In genomic region chr8:3467006-3467885, GRCm38 (mm10) we compare ENCODE assay signal across 8 mouse cellular contexts. TPM values are rescaled to one million over a fixed set of nuclear protein-coding genes. Genes with fewer than 3 reads are reported as not detected.
DNase-seq lines count a peak whose midpoint lies in the region; ATAC-seq and TF ChIP-seq lines count a peak whose summit lies in the region.

Gene Pex11g, minus strand, starts transcription at chr8:3467680.

- H3K36me3 ChIP-seq in embryonic facial prominence, embryonic 15.5 days = no peaks in the 10 kb centered on the region
- no peaks in the 10 kb centered on the region for H3K36me3 ChIP-seq in limb, embryonic 14.5 days (ENCODE audit: control insufficient read depth, insufficient read depth, low read length)
- H3K36me3 ChIP-seq in midbrain, postnatal 0 days (ENCODE audit: insufficient read depth, low read length) = no peaks in the 10 kb centered on the region

- no peak for TF ChIP-seq CTCF in bone marrow, adult 2 months (IDR thresholded peaks at IDR 0.05; ENCODE audit: control insufficient read depth, insufficient read depth, low read length)
- TF ChIP-seq CTCF in midbrain, postnatal 0 days (IDR thresholded peaks at IDR 0.05) = no peak

- DNase-seq in 416B (ENCODE audit: low read depth) = peak; percentile 97
- peak; percentile 98 for DNase-seq in heart, adult 8-10 months (ENCODE audit: low spot score)
- peak; percentile 100 for DNase-seq in kidney, adult 9 months
- DNase-seq in limb, embryonic 14.5 days (ENCODE audit: low spot score) = peak; percentile 97
- DNase-seq in midbrain, postnatal 0 days (ENCODE audit: low spot score) = peak; percentile 98
- DNase-seq in spleen, postnatal 14 days (ENCODE audit: low spot score in 2 of 2) = peak; percentile 85 to 90

- peak within 1 kb of the TSS; percentile 92 for H3K4me3 ChIP-seq in bone marrow, adult 2 months (replicated peaks; ENCODE audit: control insufficient read depth, low read depth, low read length)
- H3K4me3 ChIP-seq in embryonic facial prominence, embryonic 15.5 days (replicated peaks) = peak within 1 kb of the TSS; percentile 46
- H3K4me3 ChIP-seq in limb, embryonic 14.5 days (replicated peaks; ENCODE audit: low read length) = peak within 1 kb of the TSS; percentile 43
- H3K4me3 ChIP-seq in midbrain, postnatal 0 days (ENCODE audit: low read depth, low read length) = peak within 1 kb of the TSS; percentile 41

- H3K4me1 ChIP-seq in bone marrow, adult 2 months (ENCODE audit: control insufficient read depth, insufficient read depth, low read length) = no peaks in the 10 kb centered on the region; the same call in 1 of the 2 replicates
- peaks cover 9% of the 10 kb centered on the region for H3K4me1 ChIP-seq in embryonic facial prominence, embryonic 15.5 days
- no peaks in the 10 kb centered on the region for H3K4me1 ChIP-seq in limb, embryonic 14.5 days (ENCODE audit: control insufficient read depth, insufficient read depth, low read length)
- H3K4me1 ChIP-seq in midbrain, postnatal 0 days (ENCODE audit: insufficient read depth, low read length) = no peaks in the 10 kb centered on the region

- H3K27ac ChIP-seq in bone marrow, adult 2 months (ENCODE audit: control insufficient read depth, insufficient read depth, low read depth, low read length, poor library complexity) = no peak within 1 kb of the TSS
- H3K27ac ChIP-seq in embryonic facial prominence, embryonic 15.5 days (replicated peaks) = peak within 1 kb of the TSS; percentile 76
- peak within 1 kb of the TSS; percentile 81 for H3K27ac ChIP-seq in limb, embryonic 14.5 days (replicated peaks; ENCODE audit: low read depth, low read length)
- H3K27ac ChIP-seq in midbrain, postnatal 0 days (ENCODE audit: low read depth, low read length) = peak within 1 kb of the TSS; percentile 78

- H3K9me3 ChIP-seq in embryonic facial prominence, embryonic 15.5 days (replicated peaks) = no peaks in the 10 kb centered on the region
- H3K9me3 ChIP-seq in limb, embryonic 14.5 days (ENCODE audit: control insufficient read depth, low read length) = no peaks in the 10 kb centered on the region
- H3K9me3 ChIP-seq in midbrain, postnatal 0 days (ENCODE audit: low read length) = no peaks in the 10 kb centered on the region

- 7% methylated on average over 32 of the region's 32 CpGs for WGBS in bone marrow, adult 2 months
- 6% methylated on average over 32 of the region's 32 CpGs for WGBS in embryonic facial prominence, embryonic 15.5 days
- WGBS in limb, embryonic 14.5 days = 6% methylated on average over 32 of the region's 32 CpGs
- WGBS in midbrain, postnatal 0 days = 7% methylated on average over 32 of the region's 32 CpGs

- peak; percentile 93 for ATAC-seq in embryonic facial prominence, embryonic 15.5 days (ENCODE audit: insufficient number of reproducible peaks, low FRiP score, low TSS enrichment, low read depth)
- ATAC-seq in limb, embryonic 14.5 days (ENCODE audit: low FRiP score, low read depth) = peak; percentile 93
- ATAC-seq in midbrain, postnatal 0 days (ENCODE audit: low FRiP score) = peak; percentile 94

- peak within 1 kb of the TSS; percentile 59 for H3K4me2 ChIP-seq in embryonic facial prominence, embryonic 15.5 days (replicated peaks)
- H3K4me2 ChIP-seq in limb, embryonic 14.5 days (replicated peaks; ENCODE audit: low read depth, low read length, severe bottlenecking) = peak within 1 kb of the TSS; percentile 49
- peak within 1 kb of the TSS; percentile 58 for H3K4me2 ChIP-seq in midbrain, postnatal 0 days (ENCODE audit: low read depth, low read length, poor library complexity, severe bottlenecking)

- H3K27me3 ChIP-seq in embryonic facial prominence, embryonic 15.5 days = no peaks in the 10 kb centered on the region
- H3K27me3 ChIP-seq in limb, embryonic 14.5 days (ENCODE audit: control insufficient read depth, insufficient read depth, low read length) = no peaks in the 10 kb centered on the region
- no peaks in the 10 kb centered on the region for H3K27me3 ChIP-seq in midbrain, postnatal 0 days (ENCODE audit: insufficient read depth, low read length)

- H3K9ac ChIP-seq in embryonic facial prominence, embryonic 15.5 days = peak within 1 kb of the TSS; percentile 47
- peak within 1 kb of the TSS; percentile 82 for H3K9ac ChIP-seq in limb, embryonic 14.5 days (ENCODE audit: low read depth, low read length, severe bottlenecking)
- H3K9ac ChIP-seq in midbrain, postnatal 0 days (replicated peaks; ENCODE audit: low read length, poor library complexity, severe bottlenecking) = peak within 1 kb of the TSS; percentile 62

- TF ChIP-seq POLR2A in bone marrow, adult 2 months (IDR thresholded peaks at IDR 0.05; ENCODE audit: borderline replicate concordance, control insufficient read depth, low read depth, low read length) = peak; percentile 58; the same call in 1 of the 2 replicates
- TF ChIP-seq POLR2A in limb, embryonic 14.5 days (IDR thresholded peaks at IDR 0.05; ENCODE audit: borderline replicate concordance, extremely low read depth, insufficient read depth, insufficient read length) = peak; percentile 70; the same call in 1 of the 2 replicates

RNA-seq across cellular contexts. Expression of gene Pex11g, which starts in this region (rescaled TPM):
- polyA plus RNA-seq in bone marrow, adult 2 months (2011; ENCODE audit: insufficient read depth, insufficient read length, low replicate concordance, missing spikeins) = 1.7 and 2.6 TPM in 2 replicates
- polyA plus RNA-seq in embryonic facial prominence, embryonic 15.5 days (2015; fragmentation: Nextera tagmentation; extraction: Ambion mirVana) = 5.9 and 9.7 TPM in 2 replicates
- total RNA-seq in heart, adult 8-10 months (2022) = 1 to 10 TPM; 2.6 to 4.7 (median 4.1) TPM
- 6.0 and 7.7 TPM in 2 replicates for polyA plus RNA-seq in limb, embryonic 14.5 days (2012; rRNA removed)
- 2.7 and 4.7 TPM in 2 replicates for polyA plus RNA-seq in limb, embryonic 14.5 days (2014; fragmentation: Nextera tagmentation; extraction: Ambion mirVana)
- total RNA-seq in midbrain, postnatal 0 days (2014; rRNA removed) = 1.8 and 2.2 TPM in 2 replicates
- 3.1 and 3.6 TPM in 2 replicates for polyA plus RNA-seq in midbrain, postnatal 0 days (2015; fragmentation: Nextera tagmentation; extraction: Ambion mirVana)

Comparison
In these comparisons a context has a peak if more than half of its experiments do, and no peak if none do; other contexts are left out.
1. H3K4me3 ChIP-seq: peak in every context shown above with its lines; median percentile 92 in bone marrow, adult 2 months; 46 in embryonic facial prominence, embryonic 15.5 days; 43 in limb, embryonic 14.5 days; 41 in midbrain, postnatal 0 days.